Mouse (Mus musculus) gastrocnemius, postnatal 25 days (tissue): ENCODE data around the gene Chst3. TPM values are rescaled to one million over a fixed set of nuclear protein-coding genes. Genes with fewer than 3 reads are reported as not detected.
A peak's percentile ranks its signal among the peaks of the same experiment; 100 is the strongest.
"Not testable (repeated sequence)": the region's sequence is repeated elsewhere in the genome, so short reads cannot be mapped to it uniquely, and the experiment has no call there.

Experiments used
- DNase-seq: peaks from one replicate; pipeline ENCODE4 v3.0.0; 2022
- long read RNA-seq, 2 experiments: library from polyadenylated mRNA; stranded (forward); transcript quantifications; one replicate each; pipeline ENCODE4 v2.0.0; 2021
- total RNA-seq, 2 experiments: library from RNA; stranded (reverse); gene quantifications; 1 replicate in 1 of 2; 2 replicates in 1 of 2; pipeline ENCODE4 v1.2.3; 2021

Chst3 gene
- total RNA-seq: under 1 TPM; 0.26 to 0.51 TPM
- long read RNA-seq, experiment 1, partial matches to known transcripts: 0 of 2 reads
- long read RNA-seq, experiment 1, other reads (novel, unspliced or antisense): 2 of 2 reads
- long read RNA-seq, experiment 2, partial matches to known transcripts: 0 of 1 reads
- long read RNA-seq, experiment 2, other reads (novel, unspliced or antisense): 1 of 1 reads

DNA sequence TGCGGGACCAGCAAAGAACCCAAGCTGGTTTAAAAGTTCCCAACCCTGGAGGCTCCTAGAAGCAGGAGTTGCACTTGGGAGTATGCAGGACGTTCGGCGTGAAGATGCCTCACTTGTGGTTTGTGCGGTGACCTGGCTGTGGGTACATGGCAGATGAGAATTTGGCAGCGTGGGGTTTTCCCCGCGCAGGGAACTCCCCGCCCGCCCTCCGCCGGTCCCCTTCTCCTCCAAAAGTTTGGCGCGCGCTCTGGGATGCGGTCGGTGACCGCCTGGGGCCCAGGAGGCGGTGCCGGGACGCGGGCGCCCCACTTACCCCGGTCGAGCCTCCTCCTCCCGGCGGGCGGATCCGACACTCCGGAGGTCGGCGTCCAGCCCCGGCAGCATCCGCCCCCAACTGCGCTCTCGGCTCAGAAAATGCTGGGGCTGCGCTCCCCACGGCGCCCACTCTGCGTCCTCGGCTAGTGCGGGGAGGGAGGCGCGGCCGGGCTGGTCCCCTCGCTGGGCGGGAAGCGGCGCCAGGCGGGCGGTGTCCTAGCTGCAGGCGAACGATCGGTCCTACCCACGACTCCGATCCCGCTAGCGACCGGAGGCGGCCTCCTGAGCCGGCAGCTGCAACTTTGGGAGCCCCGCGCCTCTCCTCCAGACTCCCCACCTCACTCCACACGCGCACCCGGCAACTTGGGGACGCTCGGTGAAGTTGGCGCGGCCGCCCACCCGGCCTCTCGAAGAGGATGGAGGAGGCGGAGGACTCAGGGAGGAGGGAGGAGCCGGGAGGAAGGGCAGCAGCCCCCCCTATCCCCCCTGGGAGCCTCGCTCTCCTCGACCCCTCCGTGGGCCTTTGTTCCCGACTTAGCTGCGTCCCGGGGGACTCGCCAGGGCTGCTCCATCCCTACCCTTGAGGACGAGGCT, at the start of gene Chst3:
TSS of gene Chst3 (minus strand) at position 670 of the 909 bp plus-strand sequence.
- peak; percentile 58 for DNase-seq

GRCm38 (mm10) chr10:60268738-60269137, 49.7 kb upstream of the Chst3 start:
- no peak for DNase-seq

GRCm38 (mm10) chr10:60266842-60267401, 47.9 kb upstream of the Chst3 start:
- DNase-seq: peak; percentile 70

- DNase-seq: peak; percentile 66
These were observed 46.2 kb upstream of the Chst3 start for GRCm38 (mm10) chr10:60265252-60265651.

GRCm38 (mm10) chr10:60263351-60263750, 44.3 kb upstream of the Chst3 start:
- DNase-seq: no peak

DNA sequence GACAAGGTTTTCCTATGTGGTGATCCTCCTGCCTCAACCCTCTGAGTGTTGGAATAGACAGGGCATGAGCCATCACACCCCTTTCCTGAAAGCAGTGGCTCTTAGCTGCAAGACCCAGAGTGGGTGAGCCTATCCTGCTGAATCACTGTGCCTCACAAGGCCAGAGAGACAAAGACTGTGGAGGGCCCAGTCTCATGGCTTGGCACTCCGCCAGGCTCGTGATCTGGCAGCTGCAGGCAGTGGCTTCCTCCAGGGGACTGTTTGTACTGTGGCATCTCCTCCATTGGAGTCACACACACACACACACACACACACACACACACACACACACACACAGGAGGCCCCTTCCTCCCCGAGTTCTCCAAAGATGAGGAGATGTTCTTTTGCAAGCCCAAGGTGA, 43.3 kb upstream of the Chst3 start:
- DNase-seq: peak; percentile 87

GRCm38 (mm10) chr10:60261530-60261929, 42.5 kb upstream of the Chst3 start:
- no peak for DNase-seq

DNA sequence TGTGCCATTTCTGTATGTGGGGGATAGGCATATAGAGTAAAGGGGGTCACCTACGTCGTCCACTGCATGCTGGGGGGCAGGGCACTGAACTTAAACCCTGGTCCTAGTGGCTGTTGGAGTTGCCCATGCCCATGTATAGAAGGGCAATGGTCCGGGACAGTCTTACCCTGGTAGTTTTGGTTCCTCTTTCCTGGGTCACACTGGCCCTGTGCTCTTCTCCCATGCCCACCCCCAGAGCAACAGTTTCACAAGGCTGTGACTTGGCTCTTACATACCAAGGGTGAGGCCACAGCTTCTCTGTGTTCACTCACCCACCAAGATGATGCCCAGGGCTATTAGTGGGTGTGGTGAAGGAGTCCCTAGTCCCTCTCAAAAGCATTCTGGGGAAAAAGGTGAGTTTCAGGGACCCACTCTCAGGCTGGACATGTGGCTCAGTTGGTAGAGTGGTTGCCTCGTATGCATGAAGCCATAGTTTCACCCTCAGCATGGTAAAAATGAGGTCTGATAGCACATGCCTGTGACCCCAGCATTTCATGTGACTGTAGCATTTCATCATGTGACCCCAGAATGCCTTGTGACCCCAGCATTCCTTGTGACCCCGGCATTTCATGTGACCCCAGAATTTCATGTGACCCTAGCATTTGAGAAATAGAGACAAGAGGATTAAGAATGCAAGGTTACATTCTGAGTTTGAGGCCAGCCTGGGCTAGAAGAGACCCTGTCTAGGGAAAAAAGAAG, 41.7 kb upstream of the Chst3 start:
- DNase-seq: no peak

DNA sequence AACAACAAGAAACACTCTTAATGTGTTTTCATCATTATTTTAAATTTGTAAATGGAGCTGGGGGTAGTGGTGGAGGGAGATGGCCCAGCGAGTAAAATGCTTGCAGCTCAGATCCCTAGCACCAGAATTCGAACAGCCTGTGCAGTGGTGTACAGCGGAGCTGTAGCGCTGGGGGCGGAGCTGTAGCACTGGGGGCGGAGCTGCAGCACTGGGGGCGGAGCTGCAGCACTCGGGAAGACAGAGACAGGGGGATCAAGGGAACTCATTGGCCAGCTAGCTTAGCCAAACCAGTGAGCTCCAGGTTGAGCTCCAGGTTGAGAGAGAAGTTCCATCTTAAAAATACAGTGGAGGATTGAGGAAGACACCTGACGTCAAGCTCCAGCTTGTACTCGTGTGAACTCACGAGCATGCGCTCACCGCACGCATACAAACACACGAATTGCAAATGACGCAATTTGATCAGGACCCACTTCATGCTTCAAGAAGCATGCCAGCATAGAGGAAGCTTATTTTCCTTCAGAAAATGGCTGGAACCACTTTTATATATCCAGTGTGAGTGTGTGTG, 38.3 kb upstream of the Chst3 start:
- DNase-seq: no peak

DNA sequence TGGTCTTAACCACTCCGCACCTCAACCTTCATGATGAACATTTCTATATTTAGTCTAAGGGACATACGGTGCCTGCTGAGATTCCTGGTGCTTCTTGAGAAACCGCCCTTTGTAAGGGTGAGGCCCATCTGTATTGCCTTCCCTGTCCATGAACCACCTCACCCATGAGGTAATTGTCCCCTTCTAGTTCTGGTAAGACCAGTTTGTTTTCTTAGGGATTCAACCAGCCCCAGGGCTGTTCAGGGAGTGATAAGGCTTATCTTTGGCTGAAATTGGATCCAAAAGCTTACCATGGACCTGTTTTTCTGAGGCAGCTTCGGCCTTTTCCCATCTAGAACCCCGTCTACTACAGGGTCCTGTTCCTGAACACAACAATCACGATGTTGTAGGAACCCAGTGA, 37.0 kb upstream of the Chst3 start:
- DNase-seq: no peak

- DNase-seq: no peak
These were observed 33.5 kb upstream of the Chst3 start for GRCm38 (mm10) chr10:60252606-60253005.

- DNase-seq: no peak
These were observed 33.1 kb upstream of the Chst3 start for GRCm38 (mm10) chr10:60252187-60252586.

DNA sequence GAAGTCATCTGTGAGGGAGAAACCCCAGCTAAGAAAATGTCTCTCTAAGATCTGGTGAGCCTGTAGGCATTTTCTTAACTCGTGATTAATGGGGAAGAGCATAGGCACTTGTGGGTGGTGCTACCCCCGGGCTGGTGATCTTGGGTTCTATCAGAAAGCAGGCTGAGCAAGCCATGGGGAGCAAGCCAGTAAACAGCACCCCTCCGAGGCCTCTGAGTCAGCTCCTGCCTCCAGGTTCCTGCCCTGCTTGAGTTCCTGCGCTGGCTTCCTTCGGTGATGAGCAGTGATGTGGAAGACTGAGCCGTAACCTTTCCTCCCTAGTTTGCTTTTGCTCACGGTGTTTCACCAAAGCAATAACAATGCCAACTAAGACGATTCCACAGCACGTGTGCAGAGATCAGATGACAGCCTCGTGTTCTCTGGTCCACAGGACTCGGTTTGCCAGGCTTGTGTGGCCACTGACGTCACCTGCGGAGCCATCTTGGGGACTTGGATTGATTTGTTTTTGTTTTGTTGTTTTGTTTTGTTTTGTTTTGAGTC, 31.4 kb upstream of the Chst3 start:
- DNase-seq: no peak

- DNase-seq: not testable (repeated sequence)
These were observed 29.3 kb upstream of the Chst3 start for GRCm38 (mm10) chr10:60248345-60248744.

DNA sequence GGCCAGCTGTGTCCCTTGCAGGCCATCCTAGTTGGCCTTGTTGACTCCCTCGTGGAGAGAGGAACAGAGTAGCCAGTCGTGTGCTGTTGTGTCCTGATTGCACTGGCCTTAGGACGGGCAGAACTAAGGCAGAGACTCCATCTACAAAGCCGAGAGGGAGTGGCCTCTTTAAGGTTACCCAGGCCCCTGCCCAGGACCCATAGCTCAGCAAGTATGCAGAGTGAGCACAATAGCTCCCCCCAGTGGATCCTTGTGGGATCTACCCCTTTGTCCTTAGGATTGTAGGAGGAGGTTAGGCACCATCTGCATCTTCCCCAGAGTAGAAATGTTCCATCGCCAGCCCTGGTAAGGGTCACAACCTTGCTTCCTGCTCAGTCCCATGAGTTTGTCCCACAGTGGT, 27.5 kb upstream of the Chst3 start:
- peak; percentile 24 for DNase-seq

DNA sequence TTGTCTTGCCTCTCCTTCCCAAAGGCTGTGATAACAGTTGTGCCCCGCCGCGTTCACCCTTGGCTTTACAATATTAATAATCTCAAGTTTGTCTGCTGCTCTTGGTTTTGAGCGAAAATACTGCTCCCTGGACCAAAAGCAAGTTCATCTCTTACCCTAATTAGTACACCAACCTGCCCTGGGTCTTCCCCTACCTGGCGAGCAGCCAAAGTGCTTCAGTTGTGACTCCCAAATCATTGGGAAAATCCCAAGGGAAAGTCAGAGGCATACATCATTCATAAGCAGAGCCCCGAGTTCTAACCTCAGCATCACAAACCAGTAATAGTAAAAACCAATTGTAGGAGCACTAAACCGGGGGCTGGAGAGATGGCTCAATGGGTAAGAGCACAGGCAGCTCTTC, 26.6 kb upstream of the Chst3 start:
- no peak for DNase-seq

- peak; percentile 70 for DNase-seq
These were observed 26.0 kb upstream of the Chst3 start for GRCm38 (mm10) chr10:60245041-60245440.

DNA sequence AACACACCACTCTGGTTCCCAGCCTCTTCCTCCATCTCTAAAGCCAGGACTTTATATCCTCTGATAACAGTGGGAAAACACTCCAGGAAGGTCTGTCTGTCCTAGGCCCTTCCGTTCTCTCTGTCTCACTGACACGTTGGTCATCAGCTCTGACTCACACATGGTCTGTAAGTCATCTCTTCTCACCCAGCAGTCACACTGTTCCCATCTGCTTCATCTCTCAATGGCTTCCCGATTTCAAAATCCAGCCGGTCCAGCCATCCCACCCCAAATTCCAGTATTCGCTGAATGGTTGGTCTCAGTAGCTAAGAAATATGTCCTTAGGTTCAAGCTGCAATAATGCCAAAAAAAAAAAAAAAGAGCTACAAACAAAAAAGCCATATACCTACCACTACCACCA, 24.9 kb upstream of the Chst3 start:
- DNase-seq: no peak

- no peak for DNase-seq
These were observed 21.4 kb upstream of the Chst3 start for GRCm38 (mm10) chr10:60240416-60240815.

DNA sequence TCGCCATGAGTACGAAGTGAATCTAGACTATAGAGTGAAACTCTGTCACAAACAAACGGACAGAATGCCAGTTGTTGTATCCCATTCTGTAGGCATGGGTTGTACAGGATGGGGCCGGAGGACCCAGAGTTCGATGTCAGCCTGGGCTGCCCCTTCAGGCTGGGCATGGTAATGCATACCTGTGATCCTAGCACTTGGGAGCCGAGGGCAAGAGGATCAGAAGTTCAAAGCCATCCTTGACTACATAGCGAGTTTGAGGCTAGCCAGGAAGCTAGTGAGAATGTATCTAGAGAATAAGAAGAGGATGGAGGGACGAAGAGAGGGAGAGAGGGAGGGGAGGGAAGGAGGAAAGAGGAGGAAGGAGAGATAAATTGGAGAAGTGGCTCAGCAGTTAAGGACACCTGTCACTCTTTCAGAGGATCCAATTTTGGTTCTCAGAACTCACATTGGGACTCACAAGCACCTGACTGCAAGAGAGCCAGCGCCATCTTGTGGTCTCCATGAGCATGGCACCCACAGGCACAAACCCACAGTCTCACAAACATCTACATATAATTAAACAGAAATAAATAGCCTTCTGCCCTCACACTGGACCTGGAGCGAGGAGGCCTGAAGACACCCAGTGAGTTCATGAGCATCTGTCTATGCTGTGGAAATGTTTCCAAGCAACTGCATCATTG, 18.6 kb upstream of the Chst3 start:
- peak; percentile 41 for DNase-seq

GRCm38 (mm10) chr10:60235876-60236275, 16.8 kb upstream of the Chst3 start:
- DNase-seq: not testable (repeated sequence)
